Mouse (Mus musculus): Measurements from ENCODE around the gene Mfap1b.
"Not testable (repeated sequence)": the region's sequence is repeated elsewhere in the genome, so short reads cannot be mapped to it uniquely, and the experiment has no call there.

- not testable (repeated sequence) for TF ChIP-seq CTCF, POLR2A (IDR thresholded peaks at IDR 0.05; ENCODE audit: insufficient read depth, low read depth, low read length)
Measured at GRCm38 (mm10) chr2:121518711-121519110, 44.8 kb upstream of the Mfap1b start.

Measured in olfactory bulb, adult 2 months (tissue).